Mouse (Mus musculus) forebrain, embryonic 14.5 days (tissue): Measurements from ENCODE around the gene Gnat3. TPM values are rescaled to one million over a fixed set of nuclear protein-coding genes. Genes with fewer than 3 reads are reported as not detected.

Experiments used
- ATAC-seq: fragments of 200-750 bp; cut with Nextera tagmentation; 2 replicates; pipeline ENCODE4 v1.8.0; 2017; ENCODE audit warnings: mild to moderate bottlenecking, moderate library complexity
- DNase-seq: peaks from one replicate; pipeline ENCODE4 v3.0.0-alpha.2; 2015; ENCODE audit warnings: low spot score
- H3K27ac ChIP-seq: fragments of 300-500 bp; sonication (generic); 2 replicates; pipeline ENCODE4 v1.5.1; 2014; ENCODE audit warnings: low read depth, mild to moderate bottlenecking, control low read depth, low read length, moderate library complexity
- H3K27me3 ChIP-seq: fragments of 300-500 bp; sonication (generic); replicated peaks from 2 replicates; pipeline ENCODE4 v1.6.1; 2014; ENCODE audit warnings: low read length, control low read depth, mixed read lengths; ENCODE audit not compliant: control insufficient read depth, insufficient read depth
- H3K36me3 ChIP-seq: fragments of 300-500 bp; sonication (generic); 2 replicates; pipeline ENCODE4 v1.6.1; 2014; ENCODE audit warnings: low read length, control low read depth; ENCODE audit not compliant: control insufficient read depth, insufficient read depth
- H3K4me1 ChIP-seq: fragments of 300-500 bp; sonication (generic); 2 replicates; pipeline ENCODE4 v1.6.1; 2014; ENCODE audit warnings: antibody characterized with exemption, low read length, control low read depth; ENCODE audit not compliant: control insufficient read depth, insufficient read depth
- H3K4me2 ChIP-seq: fragments of 300-500 bp; sonication (generic); 2 replicates; pipeline ENCODE4 v1.6.1; 2014; ENCODE audit warnings: mild to moderate bottlenecking, control low read depth, low read length
- H3K4me3 ChIP-seq: fragments of 300-500 bp; sonication (generic); 2 replicates; pipeline ENCODE4 v1.5.1; 2014; ENCODE audit warnings: low read depth, low read length, control low read depth
- H3K9ac ChIP-seq: fragments of 300-500 bp; sonication (generic); 2 replicates; pipeline ENCODE4 v1.6.1; 2014; ENCODE audit warnings: mild to moderate bottlenecking, low read length, control low read depth, moderate library complexity
- H3K9me3 ChIP-seq: fragments of 300-500 bp; sonication (generic); replicated peaks from 2 replicates; pipeline ENCODE4 v1.6.1; 2016; ENCODE audit warnings: low read length, control low read depth, mixed read lengths; ENCODE audit not compliant: control insufficient read depth
- WGBS: fragments of 180-500 bp; shearing (Covaris S2); extraction: QIAGEN DNeasy Blood & Tissue Kit; methylation state at CpG from one replicate; pipeline ENCODE4 v1.1.7; 2014; 5-methylcytosine and 5-hydroxymethylcytosine counted together
- polyA plus RNA-seq: library from polyadenylated mRNA; unstranded; fragments of >200 nt; fragmentation: Nextera tagmentation; extraction: Ambion mirVana; gene quantifications from 2 replicates; pipeline ENCODE4 v1.2.1, GENCODE M21; 2014

Gnat3 gene
- polyA plus RNA-seq, 1 experiment from 2014 or later, result not detected

DNA sequence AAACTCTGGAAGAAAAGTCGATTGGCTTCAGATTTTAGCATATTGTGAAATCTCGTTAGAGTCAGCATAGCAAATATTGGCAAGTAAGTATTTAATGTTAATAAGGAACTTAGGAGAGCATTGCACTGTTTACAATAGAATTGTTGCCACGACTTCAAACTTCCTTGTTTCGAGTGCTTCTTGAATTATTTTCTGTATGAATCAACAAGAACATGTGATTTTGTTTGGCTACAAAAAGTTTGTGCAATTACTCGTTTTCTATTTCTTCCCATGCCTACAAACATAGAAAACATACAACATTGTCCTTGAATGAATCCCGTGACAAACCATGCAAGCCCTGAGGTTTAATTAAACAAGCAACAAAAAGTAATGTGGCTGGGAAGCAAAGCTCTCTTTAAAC, 37.8 kb downstream of the Gnat3 start:
- H3K9ac ChIP-seq, result no peak overlapping the region
- no peaks in the 10 kb centered on the region for H3K4me1 ChIP-seq
- no peak overlapping the region for H3K4me3 ChIP-seq
- H3K4me2 ChIP-seq, result no peak overlapping the region
- H3K9me3 ChIP-seq, result no peaks in the 10 kb centered on the region
- WGBS, result 65% methylated on average over 6 of the region's 6 CpGs
- ATAC-seq (no peak), DNase-seq (no peak)
- no peaks in the 10 kb centered on the region for H3K27me3 ChIP-seq
- no peaks in the 10 kb centered on the region for H3K36me3 ChIP-seq
- no peak overlapping the region for H3K27ac ChIP-seq

DNA sequence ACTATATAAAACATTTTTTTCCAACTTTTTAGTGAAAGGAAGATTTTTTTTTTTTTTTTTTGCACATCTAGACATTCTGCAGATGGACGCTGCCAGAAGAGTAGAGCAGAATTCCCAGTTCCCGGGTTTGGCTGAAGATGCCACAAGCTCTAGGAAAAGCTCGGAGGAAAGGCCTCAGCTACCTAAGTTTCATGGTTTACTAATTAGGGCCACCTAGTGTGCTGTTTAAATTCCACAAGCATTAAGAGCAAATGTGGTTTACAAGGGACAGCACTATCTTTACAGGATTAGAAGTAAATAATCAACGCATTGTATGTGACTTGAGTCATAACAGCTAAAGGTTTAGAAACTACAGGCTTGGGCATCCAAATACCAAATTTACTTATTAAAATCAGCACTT, 39.3 kb downstream of the Gnat3 start:
- H3K27me3 ChIP-seq, result no peaks in the 10 kb centered on the region
- H3K9me3 ChIP-seq, result no peaks in the 10 kb centered on the region
- no peak overlapping the region for H3K4me3 ChIP-seq
- H3K9ac ChIP-seq, result no peak overlapping the region
- no peak for DNase-seq
- H3K4me2 ChIP-seq, result no peak overlapping the region
- 14% methylated on average over 4 of the region's 4 CpGs for whole genome bisulfite sequencing
- H3K4me1 ChIP-seq, result no peaks in the 10 kb centered on the region
- ATAC-seq, result no peak
- no peaks in the 10 kb centered on the region for H3K36me3 ChIP-seq
- no peak overlapping the region for H3K27ac ChIP-seq

DNA sequence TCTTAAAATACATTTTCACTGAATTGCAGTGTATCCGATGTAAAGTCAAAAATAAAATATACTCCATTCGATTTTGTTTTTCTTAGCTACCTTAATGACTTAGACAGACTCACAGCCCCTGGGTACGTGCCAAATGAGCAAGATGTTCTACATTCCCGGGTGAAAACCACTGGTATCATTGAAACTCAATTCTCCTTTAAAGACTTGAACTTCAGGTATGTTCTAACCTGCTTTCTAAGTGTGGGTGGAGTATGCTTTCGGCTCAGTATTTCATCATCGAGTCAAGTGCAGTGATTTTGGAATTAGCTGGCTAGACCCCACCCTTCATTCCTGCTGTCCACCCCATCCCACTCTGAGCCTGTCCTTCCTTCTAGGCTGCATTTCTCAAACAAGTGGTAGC, 41.3 kb downstream of the Gnat3 start:
- 89% methylated on average over 6 of the region's 6 CpGs for WGBS
- ATAC-seq, result no peak

DNA sequence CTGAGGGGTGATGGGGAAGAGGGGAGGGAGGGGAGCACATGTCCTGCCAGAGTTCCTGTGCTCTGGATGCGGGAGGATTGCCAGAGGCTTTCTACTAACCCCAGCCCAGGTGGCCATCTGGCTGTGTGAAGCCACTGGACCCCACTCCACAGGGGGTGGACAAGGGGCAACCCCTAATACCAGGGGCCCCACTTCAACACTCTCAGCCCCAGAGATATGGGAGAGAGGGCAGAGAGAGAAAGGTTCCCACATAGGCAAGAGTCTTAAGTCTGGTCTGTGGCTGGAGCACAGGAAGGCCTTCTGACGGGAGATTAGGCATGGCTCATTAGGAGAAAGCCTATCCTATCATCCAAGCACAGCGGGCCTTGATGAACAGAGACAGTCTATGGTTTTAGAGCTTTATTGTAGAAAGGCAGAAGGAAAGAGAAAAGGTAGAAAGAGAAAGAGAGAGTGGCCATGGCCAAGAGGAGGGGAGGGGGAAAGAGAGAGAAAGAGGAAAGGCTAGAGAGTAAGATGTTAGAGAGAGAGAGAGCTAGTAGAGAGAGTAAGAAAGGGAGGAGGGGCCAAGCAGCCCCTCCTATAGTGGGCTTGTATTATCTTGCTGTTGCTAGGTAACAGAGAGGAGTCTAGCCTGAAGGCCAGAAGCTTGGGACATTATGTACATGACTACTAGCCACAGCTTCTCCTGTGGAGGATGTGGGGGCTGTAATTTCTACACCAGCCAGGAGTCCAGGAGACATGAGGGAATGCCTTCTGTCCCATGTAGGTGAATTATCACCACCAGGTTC, 42.7 kb downstream of the Gnat3 start:
- no peak for DNase-seq
- Histone ChIP-seq H3K27ac (no peak overlapping the region), H3K27me3 (no peaks in the 10 kb centered on the region), H3K4me3 (no peak overlapping the region), H3K4me1 (no peaks in the 10 kb centered on the region), H3K36me3 (no peaks in the 10 kb centered on the region), H3K9me3 (no peaks in the 10 kb centered on the region), H3K9ac (no peak overlapping the region), H3K4me2 (no peak overlapping the region)
- 68% methylated on average over 3 of the region's 3 CpGs for WGBS
- ATAC-seq, result no peak

More for the DNA sequence above, 41.3 kb downstream of the Gnat3 start:
- Histone ChIP-seq H3K4me1 (no peaks in the 10 kb centered on the region), H3K36me3 (no peaks in the 10 kb centered on the region), H3K27ac (no peak overlapping the region), H3K27me3 (no peaks in the 10 kb centered on the region), H3K4me2 (no peak overlapping the region), H3K4me3 (no peak overlapping the region), H3K9ac (no peak overlapping the region), H3K9me3 (no peaks in the 10 kb centered on the region)
- no peak for DNase-seq

DNA sequence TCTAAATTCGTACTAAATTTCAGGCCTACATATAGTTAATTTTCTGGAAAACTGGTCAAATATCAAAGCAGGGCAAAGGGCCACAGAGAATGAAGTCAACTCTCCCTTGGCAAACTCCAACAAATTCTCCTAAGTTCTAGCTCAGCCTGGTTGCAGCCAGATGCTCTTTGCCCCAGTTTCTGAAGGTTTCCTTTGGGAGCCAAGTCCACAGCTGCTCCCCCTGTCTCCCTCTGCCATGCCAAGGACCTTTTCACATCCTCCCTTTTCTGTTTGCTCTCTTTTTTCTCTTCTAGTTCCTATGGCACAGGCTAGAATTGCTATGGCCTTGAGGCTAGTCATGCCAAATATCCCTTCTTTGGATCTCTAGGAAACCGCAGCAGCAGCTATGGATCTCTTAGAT, 43.8 kb downstream of the Gnat3 start:
- 94% methylated on average over 2 of the region's 2 CpGs for WGBS
- Histone ChIP-seq H3K4me2 (no peak overlapping the region), H3K27ac (no peak overlapping the region), H3K9ac (no peak overlapping the region), H3K9me3 (no peaks in the 10 kb centered on the region), H3K4me3 (no peak overlapping the region), H3K27me3 (no peaks in the 10 kb centered on the region), H3K4me1 (no peaks in the 10 kb centered on the region), H3K36me3 (no peaks in the 10 kb centered on the region)
- DNase-seq, result no peak
- ATAC-seq, result no peak

DNA sequence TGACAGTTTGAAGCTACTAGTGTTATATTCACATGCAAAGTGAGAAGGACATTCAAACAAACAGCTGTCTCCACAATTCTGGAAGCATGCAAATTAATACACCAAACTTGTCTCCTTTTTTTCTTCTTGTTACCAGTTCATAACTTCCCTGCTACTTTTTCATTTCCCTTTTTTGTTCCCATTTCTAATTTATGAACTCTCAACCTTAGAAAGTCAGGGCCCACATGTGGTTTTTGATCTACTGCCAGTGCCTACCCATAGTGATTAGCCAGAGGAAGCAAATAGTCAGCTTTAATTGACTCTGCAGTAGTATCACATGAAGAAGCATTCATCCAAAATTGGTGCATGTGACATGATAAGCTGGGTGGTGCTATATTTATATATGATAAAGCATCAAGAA, 44.7 kb downstream of the Gnat3 start:
- Histone ChIP-seq H3K36me3 (no peaks in the 10 kb centered on the region), H3K9ac (no peak overlapping the region), H3K4me3 (no peak overlapping the region), H3K4me2 (no peak overlapping the region), H3K27ac (no peak overlapping the region), H3K4me1 (no peaks in the 10 kb centered on the region), H3K27me3 (no peaks in the 10 kb centered on the region), H3K9me3 (no peaks in the 10 kb centered on the region)
- ATAC-seq (no peak), DNase-seq (no peak)

DNA sequence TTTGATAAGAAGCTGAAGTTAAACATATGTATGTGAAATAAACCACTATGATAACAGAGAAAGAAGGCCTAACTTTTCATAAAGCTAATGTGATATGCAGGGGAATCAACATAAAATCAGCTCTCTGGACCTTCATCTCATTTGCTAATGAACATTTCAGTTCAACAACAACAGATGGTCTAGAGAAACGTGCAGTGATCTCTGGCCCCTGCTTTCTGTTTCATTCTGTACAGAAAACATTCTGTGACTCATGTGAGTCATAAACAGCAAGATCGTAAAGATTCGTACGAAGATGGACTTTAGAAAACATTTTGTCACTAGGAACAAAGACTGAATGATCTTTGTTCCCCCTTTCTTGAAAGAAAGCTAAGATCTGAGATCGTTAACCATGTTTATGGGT, 48.0 kb downstream of the Gnat3 start:
- DNase-seq, result no peak
- Histone ChIP-seq H3K36me3 (no peaks in the 10 kb centered on the region), H3K27ac (no peak overlapping the region), H3K4me3 (no peak overlapping the region), H3K9ac (no peak overlapping the region), H3K4me1 (no peaks in the 10 kb centered on the region), H3K4me2 (no peak overlapping the region), H3K27me3 (no peaks in the 10 kb centered on the region), H3K9me3 (no peaks in the 10 kb centered on the region)
- ATAC-seq, result no peak
- WGBS, result 43% methylated on average over 5 of the region's 5 CpGs

DNA sequence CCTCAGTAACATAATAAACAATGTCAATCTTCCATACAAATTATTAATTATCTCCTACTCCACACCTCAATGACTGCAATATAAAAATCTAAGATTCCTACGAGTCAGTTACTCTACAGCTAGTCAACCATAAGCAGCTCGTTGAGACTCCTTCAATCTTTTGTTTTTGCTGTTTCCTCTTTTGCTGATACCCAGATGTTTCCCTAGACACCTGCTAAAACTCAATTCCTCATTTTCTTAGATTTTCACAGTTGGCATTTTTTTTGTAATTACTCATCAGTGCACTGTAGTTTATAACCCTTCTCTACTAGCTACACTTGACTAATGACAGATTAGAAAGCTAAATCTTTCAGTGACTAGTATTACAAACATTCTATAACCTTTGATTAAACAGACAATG, 50.8 kb downstream of the Gnat3 start:
- no peak for DNase-seq
- ATAC-seq, result no peak
- Histone ChIP-seq H3K9ac (no peak overlapping the region), H3K4me2 (no peak overlapping the region), H3K36me3 (no peaks in the 10 kb centered on the region), H3K27me3 (no peaks in the 10 kb centered on the region), H3K27ac (no peak overlapping the region), H3K4me3 (no peak overlapping the region), H3K9me3 (no peaks in the 10 kb centered on the region), H3K4me1 (no peaks in the 10 kb centered on the region)
- 75% methylated on average over 2 of the region's 2 CpGs for WGBS

DNA sequence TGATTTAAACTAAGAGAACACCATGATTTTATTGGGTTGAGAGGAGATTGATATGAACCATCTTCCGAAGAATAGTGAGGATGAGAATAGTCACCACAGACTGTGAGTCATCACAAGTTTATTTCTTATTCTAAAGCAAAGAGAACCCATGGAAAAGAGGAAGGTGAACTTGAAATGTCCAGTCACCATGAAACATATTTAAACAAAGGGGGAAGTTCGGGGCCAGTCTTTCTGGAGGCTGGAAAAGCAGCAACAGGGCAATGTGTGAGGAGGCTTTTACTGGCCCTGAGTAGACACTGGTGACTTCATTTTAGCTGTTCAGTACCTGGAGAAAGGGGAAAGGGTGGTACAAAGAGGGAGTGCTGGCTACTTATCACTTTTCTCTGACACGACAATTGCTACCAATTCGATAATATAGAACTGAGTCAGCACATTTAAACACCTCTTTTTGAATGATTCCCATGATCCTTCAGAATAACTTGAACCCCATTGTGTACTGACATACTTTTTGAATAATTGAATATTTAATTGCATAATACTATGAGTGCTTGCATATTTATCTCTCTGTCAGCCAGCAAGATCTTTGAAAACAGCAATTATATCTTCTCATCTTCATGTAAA, 52.0 kb downstream of the Gnat3 start:
- H3K4me3 ChIP-seq, result no peak overlapping the region
- no peak overlapping the region for H3K4me2 ChIP-seq
- no peaks in the 10 kb centered on the region for H3K9me3 ChIP-seq
- no peaks in the 10 kb centered on the region for H3K4me1 ChIP-seq
- ATAC-seq (no peak), DNase-seq (no peak)
- 91% methylated on average over 4 of the region's 4 CpGs for WGBS
- no peaks in the 10 kb centered on the region for H3K36me3 ChIP-seq
- no peak overlapping the region for H3K27ac ChIP-seq
- no peak overlapping the region for H3K9ac ChIP-seq
- no peaks in the 10 kb centered on the region for H3K27me3 ChIP-seq
